8 mouse cellular contexts compared by ENCODE assay signal in the genomic region with DNA sequence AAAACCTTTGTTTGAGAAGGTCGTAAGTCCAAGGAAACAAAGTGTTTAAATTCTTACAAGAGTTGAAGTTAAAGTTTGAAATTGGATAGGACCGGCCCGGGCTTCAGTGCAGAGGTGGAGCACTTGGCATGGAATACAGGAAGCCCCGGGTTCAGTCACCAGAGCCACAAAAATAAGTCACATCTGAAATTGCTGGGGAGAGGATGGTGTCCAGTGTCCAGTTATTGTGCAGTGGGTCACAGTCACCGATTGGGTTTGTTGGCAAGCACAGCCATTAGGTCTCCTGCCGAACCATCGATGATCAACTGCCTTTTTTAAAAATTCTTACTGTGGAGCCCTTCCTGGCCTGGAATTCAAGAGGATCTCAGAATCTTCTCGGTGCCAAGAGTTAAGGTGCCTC. TPM values are rescaled to one million over a fixed set of nuclear protein-coding genes. Genes with fewer than 3 reads are reported as not detected.
DNase-seq lines count a peak whose midpoint lies in the region; ATAC-seq and TF ChIP-seq lines count a peak whose summit lies in the region.

No protein-coding gene starts in this region.

- TF ChIP-seq POLR2A in lung, adult 2 months (IDR thresholded peaks at IDR 0.05; ENCODE audit: borderline replicate concordance, extremely low read depth, low read depth, low read length), result no peak

- ATAC-seq in embryonic facial prominence, embryonic 14.5 days (ENCODE audit: low read depth), result no peak
- no peak for ATAC-seq in kidney, embryonic 14.5 days (ENCODE audit: low FRiP score, low TSS enrichment)
- ATAC-seq in neural tube, embryonic 12.5 days (ENCODE audit: low FRiP score, low read depth), result no peak

- peak overlapping the region; percentile 68 for H3K4me2 ChIP-seq in embryonic facial prominence, embryonic 14.5 days (ENCODE audit: low read depth, low read length)
- peak overlapping the region; percentile 89 for H3K4me2 ChIP-seq in kidney, embryonic 14.5 days (replicated peaks; ENCODE audit: low read depth, low read length)
- H3K4me2 ChIP-seq in neural tube, embryonic 12.5 days (replicated peaks), result peak overlapping the region; percentile 90

- H3K27ac ChIP-seq in embryonic facial prominence, embryonic 14.5 days (replicated peaks; ENCODE audit: low read depth, low read length), result peak overlapping the region; percentile 87; the same call in 1 of the 2 replicates
- no peak overlapping the region for H3K27ac ChIP-seq in kidney, embryonic 14.5 days (ENCODE audit: low read depth, low read length)
- H3K27ac ChIP-seq in neural tube, embryonic 12.5 days, result no peak overlapping the region

- no peak for TF ChIP-seq CTCF in lung, adult 2 months (IDR thresholded peaks at IDR 0.05; ENCODE audit: insufficient read depth, low read length)

- peaks cover 9% of the 10 kb centered on the region for H3K4me1 ChIP-seq in lung, adult 2 months (ENCODE audit: control insufficient read depth, insufficient read depth, low read length)
- H3K4me1 ChIP-seq in embryonic facial prominence, embryonic 14.5 days (ENCODE audit: control insufficient read depth, insufficient read depth, low read length), result peaks cover 14% of the 10 kb centered on the region
- peaks cover 17% of the 10 kb centered on the region for H3K4me1 ChIP-seq in kidney, embryonic 14.5 days (ENCODE audit: control insufficient read depth, insufficient read depth, low read length)
- H3K4me1 ChIP-seq in neural tube, embryonic 12.5 days, result peaks cover 21% of the 10 kb centered on the region

- H3K27me3 ChIP-seq in embryonic facial prominence, embryonic 14.5 days (replicated peaks; ENCODE audit: control insufficient read depth, insufficient read depth, low read length), result no peaks in the 10 kb centered on the region
- no peaks in the 10 kb centered on the region for H3K27me3 ChIP-seq in kidney, embryonic 14.5 days (ENCODE audit: control insufficient read depth, insufficient read depth, low read length)
- H3K27me3 ChIP-seq in neural tube, embryonic 12.5 days (replicated peaks), result no peaks in the 10 kb centered on the region

- peak overlapping the region; percentile 29 for H3K4me3 ChIP-seq in lung, adult 2 months (replicated peaks; ENCODE audit: extremely low read depth, low read depth, low read length)
- peak overlapping the region; percentile 99 for H3K4me3 ChIP-seq in embryonic facial prominence, embryonic 14.5 days (ENCODE audit: low read depth, low read length)
- peak overlapping the region; percentile 99 for H3K4me3 ChIP-seq in kidney, embryonic 14.5 days (ENCODE audit: low read length)
- H3K4me3 ChIP-seq in neural tube, embryonic 12.5 days, result peak overlapping the region; percentile 83

- H3K36me3 ChIP-seq in embryonic facial prominence, embryonic 14.5 days (ENCODE audit: control insufficient read depth, insufficient read depth, low read length), result peaks cover 30% of the 10 kb centered on the region
- H3K36me3 ChIP-seq in kidney, embryonic 14.5 days (ENCODE audit: control insufficient read depth, insufficient read depth, low read length), result peaks cover 21% of the 10 kb centered on the region; the same call in 1 of the 2 replicates
- peaks cover 14% of the 10 kb centered on the region for H3K36me3 ChIP-seq in neural tube, embryonic 12.5 days

- H3K9me3 ChIP-seq in embryonic facial prominence, embryonic 14.5 days (ENCODE audit: control insufficient read depth, low read length), result no peaks in the 10 kb centered on the region
- no peaks in the 10 kb centered on the region for H3K9me3 ChIP-seq in kidney, embryonic 14.5 days (ENCODE audit: control insufficient read depth, low read length)
- no peaks in the 10 kb centered on the region for H3K9me3 ChIP-seq in neural tube, embryonic 12.5 days

- peak overlapping the region; percentile 98 for H3K9ac ChIP-seq in embryonic facial prominence, embryonic 14.5 days (ENCODE audit: low read depth, low read length)
- peak overlapping the region; percentile 97 for H3K9ac ChIP-seq in kidney, embryonic 14.5 days (ENCODE audit: low read depth, low read length)
- no peak overlapping the region for H3K9ac ChIP-seq in neural tube, embryonic 12.5 days

- DNase-seq in lung, adult 2 months, result no peak
- DNase-seq in lung, adult 18-20 months, result no peak
- no peak for DNase-seq in embryonic facial prominence, embryonic 14.5 days (ENCODE audit: low spot score)
- DNase-seq in layer of hippocampus, postnatal 14 days (ENCODE audit: low spot score in 2 of 2), result no peak
- no peak for DNase-seq in right cerebral cortex, postnatal 25 days
- no peak for DNase-seq in adrenal gland, postnatal 25 days

- 7% methylated on average over 8 of the region's 8 CpGs for WGBS in lung, adult 2 months
- WGBS in embryonic facial prominence, embryonic 14.5 days, result 44% methylated on average over 8 of the region's 8 CpGs
- 31% methylated on average over 8 of the region's 8 CpGs for WGBS in kidney, embryonic 14.5 days
- WGBS in neural tube, embryonic 12.5 days, result 71% methylated on average over 8 of the region's 8 CpGs

RNA-seq across cellular contexts. Expression of a gene that starts 1.3 kb away (rescaled TPM):
- polyA plus RNA-seq in lung, adult 2 months (2012; rRNA removed), result 20.5 and 21.8 TPM in 2 replicates
- 147 and 171 TPM in 2 replicates for polyA plus RNA-seq in embryonic facial prominence, embryonic 14.5 days (2014; fragmentation: Nextera tagmentation; extraction: Ambion mirVana)
- 151 and 230 TPM in 2 replicates for polyA plus RNA-seq in kidney, embryonic 14.5 days (2014; fragmentation: Nextera tagmentation; extraction: Ambion mirVana)
- polyA plus RNA-seq in neural tube, embryonic 12.5 days (2016; fragmentation: Nextera tagmentation; extraction: Ambion mirVana), result 178 and 185 TPM in 2 replicates
- 10 to 100 TPM; 38.1 to 40.3 TPM for total RNA-seq in layer of hippocampus, postnatal 14 days (2021)
- 57.6 and 63.6 TPM in 2 replicates for total RNA-seq in adrenal gland, postnatal 25 days (2021)

RNA-seq across cellular contexts. Expression of a gene that starts 9.7 kb away (rescaled TPM):
- polyA plus RNA-seq in lung, adult 2 months (2012; rRNA removed), result 243 and 337 TPM in 2 replicates
- 409 and 416 TPM in 2 replicates for polyA plus RNA-seq in embryonic facial prominence, embryonic 14.5 days (2014; fragmentation: Nextera tagmentation; extraction: Ambion mirVana)
- polyA plus RNA-seq in kidney, embryonic 14.5 days (2014; fragmentation: Nextera tagmentation; extraction: Ambion mirVana), result 389 and 470 TPM in 2 replicates
- 275 and 300 TPM in 2 replicates for polyA plus RNA-seq in neural tube, embryonic 12.5 days (2016; fragmentation: Nextera tagmentation; extraction: Ambion mirVana)
- total RNA-seq in layer of hippocampus, postnatal 14 days (2021), result 100 to 1,000 TPM; 130 to 132 TPM
- total RNA-seq in adrenal gland, postnatal 25 days (2021), result 310 and 356 TPM in 2 replicates

RNA-seq across cellular contexts. Expression of a gene that starts 47.8 kb away (rescaled TPM):
- polyA plus RNA-seq in lung, adult 2 months (2012; rRNA removed), result 2,531 and 3,134 TPM in 2 replicates
- polyA plus RNA-seq in embryonic facial prominence, embryonic 14.5 days (2014; fragmentation: Nextera tagmentation; extraction: Ambion mirVana), result 2,713 and 3,340 TPM in 2 replicates
- 817 and 919 TPM in 2 replicates for polyA plus RNA-seq in kidney, embryonic 14.5 days (2014; fragmentation: Nextera tagmentation; extraction: Ambion mirVana)
- polyA plus RNA-seq in neural tube, embryonic 12.5 days (2016; fragmentation: Nextera tagmentation; extraction: Ambion mirVana), result 545 and 567 TPM in 2 replicates
- 100 to 1,000 TPM; 522 to 533 TPM for total RNA-seq in layer of hippocampus, postnatal 14 days (2021)
- total RNA-seq in adrenal gland, postnatal 25 days (2021), result 3,454 and 3,884 TPM in 2 replicates

Comparison
In these comparisons a context has a peak if more than half of its experiments do, and no peak if none do; other contexts are left out.
1. H3K4me3 ChIP-seq: peak in every context shown above with its lines; median percentile 99 in embryonic facial prominence, embryonic 14.5 days; 99 in kidney, embryonic 14.5 days; 83 in neural tube, embryonic 12.5 days; 29 in lung, adult 2 months.